Mouse (Mus musculus): ENCODE measurements around the gene Rps27l.

Rps27l gene

DNA sequence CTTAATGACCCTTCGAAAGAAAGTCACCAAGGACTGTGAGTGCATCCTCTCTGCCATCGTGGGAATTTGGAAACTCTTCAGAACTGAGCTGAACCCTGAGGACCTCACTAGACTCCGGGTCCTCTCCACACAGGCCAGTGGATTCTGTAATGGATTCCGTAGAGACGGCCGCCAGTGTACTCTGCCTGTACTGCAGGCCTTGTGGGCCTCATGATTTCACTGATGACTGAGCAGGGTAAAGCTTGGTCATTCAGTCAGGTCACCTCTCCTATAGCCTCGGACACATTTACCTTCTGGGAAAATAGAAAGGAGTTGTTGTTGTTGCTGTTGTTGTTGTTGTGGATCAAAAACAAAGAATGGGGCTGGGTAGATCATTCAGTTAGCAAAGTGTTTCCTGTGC, 36.2 kb downstream of the Rps27l start:
- no peak for DNase-seq (ENCODE audit: low read depth, low spot score)

DNA sequence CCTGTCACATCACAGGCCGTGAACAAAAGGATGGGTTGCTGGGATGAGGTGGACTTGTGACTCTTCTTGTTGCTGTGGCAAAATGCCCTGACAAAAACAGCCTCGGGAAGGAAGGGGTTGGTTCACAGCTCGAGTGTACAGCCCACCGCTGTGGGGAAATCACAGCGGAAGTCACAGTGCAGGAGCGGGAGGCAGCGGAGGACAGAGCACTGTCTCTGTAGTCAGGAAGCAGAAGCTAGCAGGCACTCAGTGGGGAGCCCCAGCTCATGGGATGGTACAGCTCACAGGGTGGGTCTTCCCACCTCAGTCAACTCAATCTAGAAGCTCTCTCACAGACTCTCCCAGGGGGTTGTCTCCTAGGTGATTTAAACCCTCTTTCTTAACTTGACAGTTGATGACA, 39.5 kb downstream of the Rps27l start:
- DNase-seq (ENCODE audit: low read depth, low spot score), result no peak

DNA sequence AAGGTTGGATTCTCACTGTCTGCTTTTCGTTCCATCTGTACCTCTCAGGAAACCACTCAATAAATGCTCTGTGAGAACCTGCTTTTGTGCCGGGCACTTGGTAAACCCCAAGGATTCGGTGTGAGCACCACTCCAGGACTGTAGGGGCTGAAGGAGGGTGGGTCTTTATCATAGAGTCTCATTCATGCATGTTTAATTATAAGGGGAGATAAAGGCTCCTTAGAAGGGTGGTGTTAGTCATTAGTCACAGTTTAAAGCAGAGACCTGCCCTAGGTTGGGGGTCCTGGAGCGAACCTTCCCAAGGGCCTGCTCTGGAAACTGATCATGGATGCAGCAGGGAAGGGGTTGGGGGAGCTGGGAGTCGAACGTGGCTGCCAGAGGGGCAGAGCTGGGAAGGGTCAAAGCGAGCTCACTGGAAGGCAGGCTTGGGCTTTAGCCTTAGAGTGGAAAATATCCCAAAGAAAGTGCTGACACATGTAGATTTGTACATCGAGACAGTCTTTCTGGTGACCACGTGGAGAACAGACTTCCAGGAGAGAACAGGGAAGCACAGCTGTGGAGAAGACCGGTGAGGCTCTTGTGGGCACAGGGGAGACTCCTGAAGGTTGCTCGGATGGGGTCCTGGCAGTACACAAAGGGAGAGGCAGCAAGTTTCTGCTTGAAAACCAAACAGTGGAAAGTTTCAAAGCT, 42.5 kb downstream of the Rps27l start:
- no peak for DNase-seq (ENCODE audit: low read depth, low spot score)

DNA sequence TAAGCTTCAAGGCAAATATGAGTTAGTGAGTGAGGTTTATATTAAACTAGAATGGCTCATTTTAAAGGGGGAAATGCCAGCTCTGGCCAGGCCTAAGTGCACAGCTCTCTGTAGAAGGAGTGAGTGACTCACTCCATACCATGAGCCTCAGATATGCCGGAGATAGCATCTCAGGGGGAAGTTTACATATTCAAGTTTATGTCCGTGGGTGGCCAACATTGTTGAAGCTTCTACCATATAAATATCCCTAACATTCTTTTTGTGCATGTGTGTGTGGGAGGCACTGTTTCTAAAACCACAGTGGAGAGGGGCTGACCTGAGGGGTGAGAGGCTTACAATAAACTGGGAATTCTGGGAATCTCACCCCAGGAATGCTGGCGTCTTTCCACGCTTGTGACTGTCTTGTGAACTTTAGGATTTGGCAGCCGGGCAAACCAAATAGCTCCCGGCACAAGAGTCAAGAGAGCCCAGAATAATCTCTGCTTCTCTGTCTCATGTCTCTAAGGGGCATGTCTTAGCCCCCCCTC, 43.1 kb downstream of the Rps27l start:
- no peak for DNase-seq (ENCODE audit: low read depth, low spot score)

DNA sequence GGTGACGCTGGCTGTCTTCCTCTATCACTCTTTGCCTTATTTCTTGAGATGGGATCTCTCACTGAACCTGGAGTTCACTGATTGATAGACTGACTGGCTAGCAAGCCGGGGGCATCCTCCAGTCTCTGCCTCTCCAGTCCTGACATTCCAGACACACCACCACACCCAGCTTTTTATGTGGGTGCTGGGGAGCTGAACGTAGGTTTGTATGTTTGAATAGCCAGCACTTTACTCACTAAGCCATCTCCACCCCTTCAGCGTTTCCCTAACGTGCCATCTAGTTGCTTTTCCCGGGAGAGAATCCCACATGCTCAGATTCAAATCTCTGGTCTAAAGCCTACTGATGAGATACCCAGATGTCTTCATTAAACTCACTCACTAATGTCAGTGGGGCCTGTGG, 43.7 kb downstream of the Rps27l start:
- DNase-seq (ENCODE audit: low read depth, low spot score), result no peak

DNA sequence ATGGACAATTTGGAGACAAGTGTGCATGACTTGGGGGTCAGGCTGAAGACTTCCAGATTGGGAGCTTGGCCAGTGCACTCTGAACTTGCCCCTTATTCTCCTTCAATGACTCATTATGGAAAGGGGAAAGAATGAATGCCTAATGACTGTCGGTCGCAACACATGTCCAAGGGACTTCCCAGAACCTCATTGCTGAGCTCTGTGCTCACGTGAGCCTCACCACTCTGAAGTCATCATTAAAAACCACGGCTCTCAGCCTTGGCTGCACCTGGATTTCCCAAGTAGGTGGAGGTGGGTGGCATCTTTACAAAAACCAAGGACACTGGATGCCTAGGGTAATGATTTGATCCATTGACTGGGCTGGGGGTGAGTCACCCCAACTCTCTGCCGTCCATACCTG, 44.2 kb downstream of the Rps27l start:
- DNase-seq (ENCODE audit: low read depth, low spot score), result no peak

DNA sequence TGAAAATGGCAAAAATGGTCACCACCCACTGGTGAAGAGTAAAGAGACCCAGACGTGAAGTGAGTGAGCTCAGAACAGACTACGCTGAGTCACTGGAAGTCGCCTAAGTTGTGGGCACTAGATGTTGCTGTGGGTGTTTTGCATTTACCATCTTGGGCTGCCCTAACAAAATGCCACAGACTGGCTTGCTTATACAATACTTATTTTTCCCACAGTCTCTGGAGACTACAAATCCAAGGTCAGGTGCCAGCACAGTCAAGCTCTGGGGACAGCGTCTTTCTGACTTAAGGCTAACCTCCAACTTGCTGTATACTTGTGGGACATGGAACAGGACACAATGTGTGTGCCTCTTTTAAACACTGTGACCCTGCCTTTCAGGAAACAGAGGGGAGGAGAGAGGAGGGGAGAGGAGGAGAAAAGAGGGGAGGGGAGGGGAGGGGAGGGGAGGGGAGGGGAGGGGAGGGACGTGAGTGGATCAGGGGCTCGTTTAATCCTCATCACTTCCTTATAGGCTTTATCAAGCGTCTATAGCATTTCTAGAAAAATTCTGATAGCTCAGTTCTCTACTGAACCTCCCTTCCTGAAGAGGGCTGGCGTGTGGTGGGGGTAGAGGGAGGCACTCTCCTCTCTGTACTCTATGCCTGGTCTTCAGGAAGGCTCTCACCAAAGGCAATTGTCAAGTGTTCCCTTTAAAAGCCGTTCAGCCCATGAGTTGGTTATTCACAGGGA, 45.3 kb downstream of the Rps27l start:
- DNase-seq (ENCODE audit: low read depth, low spot score), result no peak

DNA sequence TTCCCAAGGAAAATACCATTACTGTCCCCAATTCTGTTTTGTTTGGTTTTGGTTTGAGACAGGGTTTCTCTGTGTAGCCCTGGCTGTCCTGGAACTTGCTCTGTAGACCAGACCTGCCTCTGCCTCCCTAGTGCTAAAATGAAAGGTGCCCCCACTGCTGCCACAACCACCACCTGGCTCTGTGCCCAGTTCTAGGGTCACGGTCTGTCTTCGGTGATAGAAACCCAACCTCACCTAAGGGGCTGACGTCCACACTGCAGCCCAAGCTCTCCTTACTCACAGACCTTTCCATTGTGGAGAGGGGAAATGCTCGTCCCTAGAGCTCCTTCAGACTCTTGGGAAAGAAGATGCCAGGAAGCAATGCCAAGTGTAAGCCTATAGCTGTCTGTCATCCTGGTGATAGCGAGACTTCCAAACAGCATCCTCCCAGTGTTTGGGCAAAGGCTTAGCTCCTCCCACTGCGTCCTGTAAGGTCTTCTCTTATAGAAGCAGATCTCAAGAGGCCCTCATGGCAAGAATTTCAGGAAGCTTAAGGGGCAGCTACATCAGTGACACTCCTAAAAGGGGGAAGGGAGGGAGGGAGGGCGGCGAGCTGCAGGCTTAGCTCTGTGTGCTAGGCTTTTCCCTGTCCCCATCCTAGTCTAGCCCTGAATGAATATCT, 46.0 kb downstream of the Rps27l start:
- DNase-seq (ENCODE audit: low read depth, low spot score), result no peak
